Mouse (Mus musculus) cerebellum, adult 2 months (tissue): Measurements from ENCODE around the gene Timm44. TPM values are rescaled to one million over a fixed set of nuclear protein-coding genes. Genes with fewer than 3 reads are reported as not detected.

Experiments
- DNase-seq, 2 experiments: peaks; one replicate each; pipeline ENCODE4 v3.0.0; 2021
- H3K27ac ChIP-seq: fragments of 200-500 bp; 2 replicates; pipeline ENCODE4 v1.5.1; 2012; ENCODE audit warnings: low read length, control low read depth, inconsistent platforms; ENCODE audit not compliant: insufficient read depth
- H3K27me3 ChIP-seq: fragments of 200-500 bp; 2 replicates; pipeline ENCODE4 v1.6.1; 2012; ENCODE audit warnings: inconsistent platforms, mild to moderate bottlenecking, low read length, moderate library complexity; ENCODE audit not compliant: control insufficient read depth, insufficient read depth
- H3K4me1 ChIP-seq: fragments of 200-500 bp; 2 replicates; pipeline ENCODE4 v1.6.1; 2011; ENCODE audit warnings: low read length; ENCODE audit not compliant: control insufficient read depth, insufficient read depth
- H3K4me3 ChIP-seq: fragments of 200-500 bp; replicated peaks from 2 replicates; pipeline ENCODE3; 2011; ENCODE audit warnings: mild to moderate bottlenecking, low read depth, low read length, control low read depth; ENCODE audit not compliant: insufficient read depth
- CTCF ChIP-seq: fragments of 200-500 bp; IDR thresholded peaks from 2 replicates; pipeline ENCODE4 v1.5.1; 2011; ENCODE audit warnings: low read depth, mild to moderate bottlenecking, control low read depth, low read length, moderate library complexity, borderline replicate concordance; ENCODE audit not compliant: insufficient read depth
- POLR2A ChIP-seq: fragments of 200-500 bp; IDR thresholded peaks from 2 replicates; pipeline ENCODE4 v1.6.1; 2011; ENCODE audit warnings: low read length, control low read depth, borderline replicate concordance; ENCODE audit not compliant: insufficient read depth
- WGBS: fragments of 180-500 bp; shearing (Covaris S2); methylation state at CpG from one replicate; pipeline ENCODE4 v1.1.7; 2018; 5-methylcytosine and 5-hydroxymethylcytosine counted together
- polyA plus RNA-seq: library from polyadenylated mRNA; depleted of rRNA; stranded (reverse); fragments of >200 nt; gene quantifications from 2 replicates; pipeline ENCODE4 v1.2.3, GENCODE M21; 2012

Gene Timm44
- polyA plus RNA-seq, 1 experiment = 98.4 TPM

DNA sequence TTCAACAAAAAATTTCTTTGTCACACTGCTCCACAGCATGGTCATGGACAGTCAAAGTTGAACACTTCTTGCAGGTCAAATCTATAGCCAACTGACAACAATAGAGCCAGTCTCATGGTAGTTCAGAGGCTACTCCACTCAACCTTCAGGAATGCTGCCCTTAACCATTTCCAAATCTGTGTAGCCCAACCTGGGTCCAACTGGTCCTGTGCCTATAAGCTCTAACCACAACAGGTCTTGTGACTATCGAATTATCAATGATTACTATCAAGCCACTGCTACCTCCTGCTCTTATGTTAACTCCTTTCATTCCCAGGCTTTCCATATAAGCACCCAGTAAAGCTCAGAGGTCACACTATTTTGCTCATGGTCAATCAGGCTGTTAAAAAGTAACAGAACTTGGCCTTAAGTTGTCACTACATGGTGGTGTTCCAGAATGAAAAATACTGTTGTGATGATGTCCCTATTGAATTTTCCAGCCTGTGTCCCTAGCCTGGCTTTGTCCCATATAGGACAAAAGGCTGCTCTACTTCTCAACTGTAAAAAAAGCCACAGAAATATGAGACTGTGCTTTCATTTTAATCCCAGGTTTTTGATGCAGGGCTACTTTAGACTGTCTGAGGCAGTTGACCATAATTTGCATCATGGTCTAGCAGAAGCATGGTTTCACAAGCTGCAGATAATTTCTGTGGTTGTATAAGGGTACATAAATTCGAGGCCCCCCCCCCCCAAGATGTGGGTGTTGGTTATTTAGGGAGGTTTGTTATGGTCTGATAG, 43.3 kb upstream of the Timm44 start:
- no peak for DNase-seq
- Histone ChIP-seq H3K27ac (no peak overlapping the region), H3K4me3 (no peak overlapping the region), H3K27me3 (no peaks in the 10 kb centered on the region), H3K4me1 (peaks cover 7% of the 10 kb centered on the region)
- 90% methylated on average over 2 of the region's 2 CpGs for WGBS
- TF ChIP-seq CTCF = no peak
- TF ChIP-seq POLR2A = no peak

DNA sequence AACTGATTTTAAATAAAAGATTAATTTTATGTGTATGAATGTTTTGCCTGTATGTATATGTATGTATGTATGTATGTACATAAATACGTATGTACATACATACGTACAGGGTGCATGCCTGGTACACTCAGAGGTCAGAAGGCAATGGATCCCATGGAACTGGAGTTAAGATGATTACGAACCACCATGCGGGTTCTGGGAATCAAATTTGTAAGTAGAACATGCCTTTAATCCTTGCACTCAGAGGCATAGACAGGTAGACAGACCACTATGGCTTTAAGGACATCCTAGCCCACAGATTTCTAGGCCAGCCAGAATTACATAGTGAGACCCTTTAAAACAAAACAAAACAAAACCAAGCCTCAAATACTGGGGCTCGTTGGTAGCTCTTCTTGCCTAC, 42.4 kb upstream of the Timm44 start:
- no peaks in the 10 kb centered on the region for H3K27me3 ChIP-seq
- DNase-seq = no peak
- 83% methylated on average over 5 of the region's 5 CpGs for WGBS
- TF ChIP-seq POLR2A = no peak
- TF ChIP-seq CTCF = no peak
- H3K4me3 ChIP-seq = no peak overlapping the region
- no peak overlapping the region for H3K27ac ChIP-seq
- H3K4me1 ChIP-seq = peaks cover 7% of the 10 kb centered on the region

DNA sequence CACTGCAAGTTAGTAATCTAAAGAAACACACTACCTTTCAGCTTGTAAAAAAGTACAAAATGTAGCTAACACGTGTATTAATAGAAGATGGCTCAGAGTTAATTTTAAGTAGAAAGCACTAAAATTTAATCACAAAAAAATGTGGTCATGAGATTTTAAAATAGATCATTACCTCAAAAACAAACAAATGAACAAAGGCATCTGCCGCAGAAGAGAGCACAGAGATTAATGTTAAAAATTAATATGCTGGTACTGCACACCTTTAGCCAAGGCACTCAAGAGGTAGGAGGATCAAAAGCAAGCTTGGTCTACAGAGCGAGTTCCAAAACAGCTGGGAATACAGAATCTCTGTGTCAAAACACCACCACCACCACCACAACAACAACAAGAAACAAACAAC, 39.1 kb upstream of the Timm44 start:
- H3K27ac ChIP-seq = no peak overlapping the region
- no peaks in the 10 kb centered on the region for H3K27me3 ChIP-seq
- H3K4me3 ChIP-seq = no peak overlapping the region
- WGBS = 88% methylated on average over 3 of the region's 3 CpGs
- no peak for TF ChIP-seq CTCF
- no peak for TF ChIP-seq POLR2A
- no peak for DNase-seq
- no peaks in the 10 kb centered on the region; the same call in 1 of the 2 replicates for H3K4me1 ChIP-seq

DNA sequence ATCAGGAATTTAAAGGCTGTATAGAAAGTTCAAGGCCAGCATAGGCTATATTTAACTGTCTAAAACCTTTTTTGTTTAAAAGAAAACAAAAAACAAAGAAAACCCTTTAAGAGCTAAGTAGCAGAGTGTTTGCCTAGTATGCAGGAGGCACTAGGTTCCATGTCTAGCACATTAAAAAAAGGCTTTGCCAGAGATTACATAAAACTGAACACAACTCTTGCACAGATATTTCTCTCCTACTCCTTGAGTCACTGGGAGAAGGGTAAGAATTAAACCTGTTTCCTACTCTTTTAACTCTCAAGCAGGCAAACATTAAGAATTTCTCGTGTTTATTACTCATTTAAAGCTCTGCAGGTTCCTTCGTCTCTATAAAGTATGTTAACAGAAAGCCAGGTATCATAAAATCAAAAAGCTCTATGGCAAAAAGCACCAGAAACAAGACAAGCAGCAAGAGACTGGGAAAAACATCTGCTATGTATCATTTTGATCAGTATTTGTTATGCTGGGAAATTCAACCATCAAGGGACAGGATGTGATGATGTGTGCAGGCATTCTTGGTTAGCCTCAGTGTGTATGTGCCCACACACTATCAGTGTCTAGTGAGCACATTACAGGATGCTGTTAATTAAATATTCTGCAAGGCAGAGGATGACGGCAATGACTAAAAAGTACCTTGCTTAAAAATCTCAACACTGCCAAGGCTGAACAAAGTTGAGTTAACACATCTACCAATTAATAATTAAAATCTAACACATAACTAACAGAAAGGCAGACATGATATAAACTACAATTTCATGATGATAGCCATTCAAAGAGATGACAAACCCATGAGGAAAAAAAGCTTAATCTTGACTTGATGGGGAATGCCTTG, 37.8 kb upstream of the Timm44 start:
- Histone ChIP-seq H3K4me1 (no peaks in the 10 kb centered on the region), H3K4me3 (no peak overlapping the region), H3K27me3 (no peaks in the 10 kb centered on the region), H3K27ac (no peak overlapping the region)
- DNase-seq = no peak
- 66% methylated on average over 3 of the region's 3 CpGs for WGBS
- TF ChIP-seq CTCF (no peak), POLR2A (no peak)

DNA sequence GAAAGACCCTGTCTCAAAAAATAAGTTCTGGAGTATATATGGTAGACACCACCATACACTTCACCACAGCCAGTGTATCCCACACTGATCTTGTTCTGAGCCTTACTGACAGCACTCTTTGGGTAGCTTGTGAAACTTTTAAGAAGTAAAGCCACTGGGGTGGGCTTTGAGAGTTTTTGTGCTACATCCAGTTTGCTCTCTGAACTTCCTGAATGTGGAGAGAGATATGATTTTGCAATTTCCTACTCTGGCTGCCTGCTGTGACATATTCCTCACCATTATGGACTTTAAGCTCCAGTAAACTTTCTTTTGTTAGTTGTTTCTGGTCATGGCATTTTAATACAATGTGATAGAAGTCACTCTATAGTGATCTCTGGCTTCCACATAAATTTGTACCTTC, 36.4 kb upstream of the Timm44 start:
- no peak for DNase-seq
- no peak overlapping the region for H3K27ac ChIP-seq

DNA sequence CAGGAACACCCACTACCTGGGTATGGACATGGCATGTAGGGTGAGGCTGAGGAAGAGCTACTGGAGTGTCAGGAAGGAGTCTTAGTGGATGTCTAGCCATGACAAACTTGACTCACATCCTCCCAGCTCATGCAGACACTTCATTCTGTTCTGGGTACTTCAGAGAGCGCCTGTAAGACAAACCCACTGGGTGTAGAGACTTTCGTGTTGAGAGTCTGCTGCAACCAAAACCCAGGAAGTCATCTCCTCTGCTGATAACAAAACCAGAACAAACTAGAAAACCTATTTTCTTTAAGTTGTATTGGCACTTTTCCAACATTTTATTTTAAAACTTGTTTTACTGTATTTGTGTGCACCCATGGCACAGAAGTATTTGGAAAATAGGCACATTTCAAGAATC, 30.1 kb upstream of the Timm44 start:
- H3K27ac ChIP-seq = no peak overlapping the region
- 92% methylated on average over 2 of the region's 2 CpGs for WGBS
- no peaks in the 10 kb centered on the region for H3K4me1 ChIP-seq

More for the DNA sequence above, 36.4 kb upstream of the Timm44 start:
- TF ChIP-seq CTCF = no peak
- Histone ChIP-seq H3K4me3 (no peak overlapping the region), H3K27me3 (no peaks in the 10 kb centered on the region), H3K4me1 (no peaks in the 10 kb centered on the region)

DNA sequence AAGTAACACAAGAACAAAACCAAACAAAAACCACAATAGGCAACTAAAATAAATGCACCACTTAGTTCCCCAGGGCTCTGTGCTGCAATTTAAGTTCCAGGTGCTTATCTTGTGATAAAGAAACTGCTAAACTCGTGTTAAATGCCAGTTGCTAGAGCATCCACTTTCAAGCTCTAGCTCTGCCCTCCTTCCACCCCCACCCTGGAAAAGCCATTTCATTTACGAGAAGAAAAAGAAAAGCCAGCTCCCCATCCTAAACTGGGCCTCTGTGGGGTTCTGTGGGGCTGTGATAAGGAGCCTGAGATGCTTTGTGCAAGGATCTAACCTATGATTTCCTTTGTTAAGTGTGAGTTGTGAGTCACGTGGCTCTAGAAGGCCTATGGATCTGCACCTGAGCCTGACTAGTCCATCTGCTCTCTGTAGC, 28.4 kb upstream of the Timm44 start:
- Histone ChIP-seq H3K27ac (no peak overlapping the region), H3K4me3 (no peak overlapping the region), H3K27me3 (no peaks in the 10 kb centered on the region), H3K4me1 (no peaks in the 10 kb centered on the region)
- DNase-seq = no peak
- WGBS = 79% methylated on average over 3 of the region's 3 CpGs
- TF ChIP-seq POLR2A = no peak
- TF ChIP-seq CTCF = no peak

More for the DNA sequence above, 30.1 kb upstream of the Timm44 start:
- TF ChIP-seq POLR2A (no peak), CTCF (no peak)
- DNase-seq = no peak
- no peak overlapping the region for H3K4me3 ChIP-seq
- no peaks in the 10 kb centered on the region for H3K27me3 ChIP-seq

DNA sequence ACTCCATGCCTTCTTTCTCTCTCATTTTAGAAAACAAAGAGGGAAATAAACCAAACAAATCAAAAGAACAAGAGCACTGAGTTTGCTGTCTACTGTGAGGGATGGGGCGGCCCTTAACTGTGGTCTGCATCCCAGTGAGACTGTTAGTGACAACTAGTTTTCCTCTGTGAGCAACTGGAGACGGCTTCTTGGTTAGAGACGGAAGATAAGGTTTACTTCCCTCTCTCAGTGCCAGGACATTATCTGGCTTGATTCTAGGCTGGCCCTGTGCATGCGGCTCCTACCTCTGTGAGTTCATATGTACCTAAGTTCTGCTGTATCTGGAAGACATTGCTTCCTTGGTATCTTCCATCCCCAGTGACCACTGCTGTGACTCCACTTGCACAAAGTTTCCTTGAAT, 22.1 kb upstream of the Timm44 start:
- no peak for DNase-seq
- Histone ChIP-seq H3K4me1 (no peaks in the 10 kb centered on the region), H3K4me3 (no peak overlapping the region), H3K27ac (no peak overlapping the region), H3K27me3 (no peaks in the 10 kb centered on the region)
- no peak for TF ChIP-seq POLR2A
- TF ChIP-seq CTCF = no peak
- WGBS = 92% methylated on average over 4 of the region's 4 CpGs
